Mouse (Mus musculus) embryo, embryonic 9.5 days (tissue): ENCODE results near the gene Sec62.
"Not testable (repeated sequence)": the region's sequence is repeated elsewhere in the genome, so short reads cannot be mapped to it uniquely, and the experiment has no call there.

Experiments
- DNase-seq: peaks from one replicate; pipeline ENCODE4 v3.0.0-alpha.2; 2017; ENCODE audit errors: extremely low spot score

Sec62 gene

GRCm38 (mm10) chr3:30831848-30832606, 39.4 kb downstream of the Sec62 start:
- DNase-seq, result no peak

- no peak for DNase-seq
Measured at GRCm38 (mm10) chr3:30833254-30833653, 40.6 kb downstream of the Sec62 start.

- DNase-seq, result no peak
Measured at GRCm38 (mm10) chr3:30845755-30846154, 53.1 kb downstream of the Sec62 start.

DNA sequence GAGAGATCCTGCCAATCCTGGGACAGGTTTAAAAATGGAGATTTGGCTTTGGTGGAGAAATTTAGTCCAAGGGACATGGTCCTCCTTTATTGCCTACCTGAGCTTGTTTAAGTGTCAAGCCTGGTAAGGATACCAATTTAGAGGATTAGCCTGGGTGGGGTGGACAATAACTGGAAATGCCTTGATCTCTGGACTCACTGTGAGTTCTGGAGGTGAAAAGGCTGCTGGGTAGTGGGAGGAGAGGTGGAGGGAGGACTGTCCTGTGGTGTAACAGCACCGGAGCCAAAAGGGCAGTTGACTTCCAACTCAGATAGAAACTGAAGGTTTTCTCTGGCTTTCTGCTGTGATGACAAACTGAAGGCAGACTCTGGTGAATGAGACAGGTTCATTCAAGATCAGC, 54.7 kb downstream of the Sec62 start:
- DNase-seq, result no peak

- DNase-seq, result no peak
Measured at GRCm38 (mm10) chr3:30851422-30851821, 58.7 kb downstream of the Sec62 start.

GRCm38 (mm10) chr3:30853596-30853995, 60.9 kb downstream of the Sec62 start:
- DNase-seq, result no peak

- DNase-seq, result peak; percentile 64
Measured at GRCm38 (mm10) chr3:30855604-30856458, 63.2 kb downstream of the Sec62 start, which contains the start of gene Gpr160. Gene Gpr160 (plus strand): TSS chr3:30855950.

- not testable (repeated sequence) for DNase-seq
Measured at GRCm38 (mm10) chr3:30859599-30859998, 66.9 kb downstream of the Sec62 start.

- no peak for DNase-seq
Measured at GRCm38 (mm10) chr3:30860705-30861104, 68.0 kb downstream of the Sec62 start.

GRCm38 (mm10) chr3:30863712-30864435, 71.2 kb downstream of the Sec62 start:
- DNase-seq, result no peak

- DNase-seq, result no peak
Measured at GRCm38 (mm10) chr3:30864640-30865039, 72.0 kb downstream of the Sec62 start.

DNA sequence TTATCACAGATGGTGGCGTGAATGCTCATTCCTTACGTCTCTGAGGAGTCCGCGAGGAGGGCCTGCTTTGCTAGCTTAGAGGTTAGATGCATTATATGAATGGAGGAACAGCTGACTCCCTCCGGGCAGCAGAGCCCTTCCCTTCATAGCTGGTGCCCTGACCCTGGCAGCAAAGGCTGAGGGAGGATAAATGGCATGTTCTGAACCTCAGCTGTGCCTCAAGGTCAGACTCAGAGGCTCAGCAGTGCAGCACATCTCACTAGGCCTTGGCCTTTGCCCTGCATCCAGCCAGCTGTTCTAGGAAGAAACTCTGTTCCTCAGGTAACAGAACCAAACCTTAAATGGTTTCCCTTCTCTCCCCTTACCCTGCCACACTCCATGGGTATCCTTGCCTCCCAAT, 75.5 kb downstream of the Sec62 start:
- no peak for DNase-seq

DNA sequence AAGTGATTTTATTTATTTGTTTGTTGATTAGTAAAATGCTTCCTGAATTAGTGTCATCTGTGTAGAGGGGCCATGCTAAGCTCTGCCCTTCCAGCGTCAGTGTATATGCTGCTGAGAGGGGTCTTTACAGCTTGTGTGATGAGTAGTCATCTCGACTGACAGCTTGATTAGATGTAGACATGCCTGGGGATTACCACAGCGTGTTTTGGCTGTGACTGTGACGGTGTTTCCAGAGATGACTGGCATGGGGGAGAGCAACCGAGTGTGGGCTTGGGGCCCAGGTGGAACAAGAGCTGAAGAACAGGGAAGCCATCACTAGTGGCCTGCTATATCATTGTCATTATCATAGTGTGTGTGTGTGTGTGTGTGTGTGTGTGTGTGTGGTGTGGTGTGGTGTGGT, 76.0 kb downstream of the Sec62 start:
- DNase-seq, result no peak

DNA sequence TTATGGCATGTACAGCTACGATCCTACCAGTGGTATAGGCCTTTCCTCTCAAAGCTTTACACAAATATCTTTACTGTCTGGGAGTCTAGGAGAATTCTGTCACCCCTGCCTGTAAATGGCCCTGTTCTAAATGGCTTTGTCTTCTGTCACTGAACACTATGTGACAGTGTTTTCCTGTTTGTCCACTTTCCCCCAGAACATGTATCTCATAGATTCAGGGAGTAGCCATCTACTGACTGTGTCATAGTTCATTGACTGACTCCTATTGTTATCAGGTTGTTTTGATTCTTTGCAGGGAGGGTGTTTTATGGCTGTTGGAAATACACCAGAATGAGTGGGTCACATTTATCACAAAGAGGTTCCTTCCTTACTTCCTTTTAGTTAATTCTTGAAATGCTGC, 77.3 kb downstream of the Sec62 start:
- no peak for DNase-seq
